Mouse (Mus musculus) hindbrain, embryonic 14.5 days (tissue): ENCODE data around the gene Sfi1. TPM values are rescaled to one million over a fixed set of nuclear protein-coding genes. Genes with fewer than 3 reads are reported as not detected.
A peak's percentile ranks its signal among the peaks of the same experiment; 100 is the strongest.
"Not testable (repeated sequence)": the region's sequence is repeated elsewhere in the genome, so short reads cannot be mapped to it uniquely, and the experiment has no call there.

Experiments used
- ATAC-seq: fragments of 200-750 bp; cut with Nextera tagmentation; 2 replicates; pipeline ENCODE4 v1.8.0; 2017; ENCODE audit warnings: moderate number of reproducible peaks, mild to moderate bottlenecking, moderate TSS enrichment, moderate library complexity; ENCODE audit not compliant: low FRiP score
- DNase-seq: peaks from one replicate; pipeline ENCODE4 v3.0.0-alpha.2; 2015; ENCODE audit warnings: low spot score
- H3K27ac ChIP-seq: fragments of 300-500 bp; sonication (generic); 2 replicates; pipeline ENCODE4 v1.5.1; 2014; ENCODE audit warnings: mild to moderate bottlenecking, moderate library complexity
- H3K27me3 ChIP-seq: fragments of 300-500 bp; sonication (generic); 2 replicates; pipeline ENCODE4 v1.6.1; 2014; ENCODE audit warnings: mild to moderate bottlenecking, low read length, mixed read lengths; ENCODE audit not compliant: control insufficient read depth, insufficient read depth
- H3K36me3 ChIP-seq: fragments of 300-500 bp; sonication (generic); replicated peaks from 2 replicates; pipeline ENCODE4 v1.6.1; 2014; ENCODE audit not compliant: control insufficient read depth, insufficient read depth
- H3K4me1 ChIP-seq: fragments of 300-500 bp; sonication (generic); replicated peaks from 2 replicates; pipeline ENCODE4 v1.6.1; 2014; ENCODE audit warnings: antibody characterized with exemption, low read length, mixed read lengths; ENCODE audit not compliant: control insufficient read depth, insufficient read depth
- H3K4me2 ChIP-seq: fragments of 300-500 bp; sonication (generic); replicated peaks from 2 replicates; pipeline ENCODE4 v1.6.1; 2014; ENCODE audit warnings: mild to moderate bottlenecking, moderate library complexity
- H3K4me3 ChIP-seq: fragments of 300-500 bp; sonication (generic); replicated peaks from 2 replicates; pipeline ENCODE4 v1.5.1; 2014; ENCODE audit warnings: mild to moderate bottlenecking, low read length
- H3K9ac ChIP-seq: fragments of 300-500 bp; sonication (generic); 2 replicates; pipeline ENCODE4 v1.6.1; 2014
- H3K9me3 ChIP-seq: fragments of 300-500 bp; sonication (generic); 2 replicates; pipeline ENCODE4 v1.6.1; 2016; ENCODE audit warnings: low read length; ENCODE audit not compliant: control insufficient read depth
- WGBS: fragments of 180-500 bp; shearing (Covaris S2); extraction: QIAGEN DNeasy Blood & Tissue Kit; methylation state at CpG from one replicate; pipeline ENCODE4 v1.1.7; 2014; 5-methylcytosine and 5-hydroxymethylcytosine counted together
- polyA plus RNA-seq: library from polyadenylated mRNA; unstranded; fragments of >200 nt; fragmentation: Nextera tagmentation; extraction: Ambion mirVana; gene quantifications from 2 replicates; pipeline ENCODE4 v1.2.1, GENCODE M21; 2014

Gene Sfi1
- polyA plus RNA-seq, 1 experiment from 2014 or later, result 11.3 TPM

DNA sequence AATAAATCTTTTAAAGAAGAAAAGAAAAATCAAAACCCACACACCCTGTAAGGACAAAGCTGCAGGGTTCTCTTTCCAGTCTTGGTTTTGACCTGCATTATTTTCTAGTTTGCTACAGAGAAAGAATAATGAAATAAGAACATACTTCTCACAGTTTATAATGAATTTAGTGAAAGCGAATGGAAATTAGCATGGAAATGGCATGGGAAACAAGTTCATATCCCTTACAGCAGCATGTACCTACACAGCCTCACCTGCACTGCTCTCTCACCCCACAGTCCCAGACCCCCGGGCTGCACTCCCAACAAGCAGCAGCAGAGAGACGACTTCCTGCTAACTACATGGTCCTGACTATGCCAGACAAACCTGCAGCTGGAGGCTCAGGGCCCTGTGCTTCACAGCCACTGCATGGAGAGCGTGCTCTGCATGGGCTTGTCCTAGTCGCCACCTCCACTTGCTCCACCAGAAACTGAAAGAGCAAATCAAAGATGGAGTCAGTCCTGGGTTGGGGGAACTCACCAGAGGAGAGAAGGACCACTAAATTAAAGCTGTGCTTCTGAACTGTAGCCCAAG is 28.0 kb downstream of the Sfi1 start:
- not testable (repeated sequence) for H3K4me2 ChIP-seq, H3K4me3 ChIP-seq, H3K9ac ChIP-seq, H3K4me1 ChIP-seq, H3K27ac ChIP-seq, H3K27me3 ChIP-seq, H3K36me3 ChIP-seq
- DNase-seq, result peak; percentile 32
- H3K9me3 ChIP-seq, result peaks cover 12% of the 10 kb centered on the region
- WGBS, result 89% methylated on average over 3 of the region's 5 CpGs
- ATAC-seq, result peak; percentile 28

DNA sequence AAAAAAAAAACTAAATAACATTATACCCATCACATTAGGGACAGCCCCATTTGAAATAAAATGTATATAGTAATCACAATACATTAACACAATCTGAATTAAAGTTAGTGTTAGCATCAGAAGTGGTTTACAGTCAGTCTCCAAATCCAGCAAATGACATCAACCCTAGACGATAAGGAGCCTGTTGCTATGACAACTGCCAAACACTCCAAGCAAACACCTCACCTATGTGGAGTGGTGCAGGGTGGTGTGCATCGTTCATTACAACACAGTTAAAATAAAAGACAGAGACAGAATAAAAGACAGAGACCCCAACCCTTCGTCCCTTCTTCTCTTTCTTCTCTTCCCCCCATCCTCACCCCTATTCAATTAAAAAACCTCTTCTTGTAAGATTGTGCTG is 29.6 kb downstream of the Sfi1 start:
- not testable (repeated sequence) for ATAC-seq

DNA sequence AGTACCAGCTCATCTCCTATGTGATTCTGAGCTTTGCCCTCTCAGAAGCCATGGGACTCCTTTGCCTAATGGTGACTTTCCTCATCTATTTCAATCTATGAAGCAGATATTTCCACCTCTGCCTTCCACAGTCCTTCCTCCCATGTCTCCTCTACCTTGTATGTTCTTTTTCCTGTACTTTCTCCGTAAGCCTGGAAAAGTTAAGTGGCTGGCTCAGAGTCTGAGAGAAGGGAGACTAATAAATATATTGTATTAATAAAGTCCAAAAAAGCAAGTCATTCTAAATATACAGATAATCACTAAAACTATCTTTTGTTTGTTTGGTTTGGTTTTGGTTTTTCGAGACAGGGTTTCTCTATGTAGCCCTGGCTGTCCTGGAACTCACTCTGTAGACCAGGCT is 30.1 kb downstream of the Sfi1 start:
- WGBS, result 90% methylated on average over 2 of the region's 2 CpGs
- not testable (repeated sequence) for DNase-seq

More for the DNA sequence above, 29.6 kb downstream of the Sfi1 start:
- H3K9me3 ChIP-seq, result peaks cover 12% of the 10 kb centered on the region
- H3K9ac ChIP-seq, DNase-seq, H3K4me2 ChIP-seq, H3K4me3 ChIP-seq, H3K4me1 ChIP-seq, H3K27me3 ChIP-seq, H3K27ac ChIP-seq, H3K36me3 ChIP-seq: not testable (repeated sequence)
- 65% methylated on average over 3 of the region's 3 CpGs for WGBS

DNA sequence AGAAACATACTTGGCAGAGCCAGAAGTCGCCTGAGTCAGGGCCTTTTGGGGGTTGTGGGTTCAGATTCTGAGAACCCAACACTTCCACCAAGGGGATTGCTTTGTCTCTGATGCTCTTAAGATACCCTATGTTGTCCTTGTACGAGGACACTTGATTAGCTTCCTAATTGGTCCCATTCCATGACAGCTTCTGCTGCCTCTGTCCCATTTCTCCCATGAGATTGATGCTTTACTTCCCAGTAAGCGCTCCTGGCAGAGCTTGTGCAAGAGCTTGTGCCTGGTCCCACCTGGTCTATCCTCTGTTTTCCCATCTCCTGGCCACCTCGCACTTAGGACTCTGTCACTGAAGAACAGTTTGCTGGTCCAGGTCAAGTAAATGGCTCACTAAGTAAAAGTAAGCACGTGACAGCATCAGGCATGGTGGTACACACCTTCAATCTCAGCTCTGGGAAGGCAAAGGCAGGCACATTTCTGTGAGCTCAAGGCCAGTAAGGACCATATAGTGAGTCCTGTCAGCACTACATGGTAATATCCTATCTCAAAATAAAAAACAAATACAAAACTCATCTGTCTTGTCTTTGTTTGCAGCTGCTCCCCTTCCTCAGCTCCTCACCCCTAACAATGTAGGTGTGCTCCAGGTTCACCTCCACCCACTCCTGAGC is 30.9 kb downstream of the Sfi1 start:
- H3K9ac ChIP-seq, H3K36me3 ChIP-seq, H3K4me2 ChIP-seq, H3K27me3 ChIP-seq, H3K4me3 ChIP-seq, H3K4me1 ChIP-seq, DNase-seq, H3K27ac ChIP-seq: not testable (repeated sequence)
- ATAC-seq, result peak; percentile 53
- WGBS, result 60% methylated on average over 5 of the region's 5 CpGs
- H3K9me3 ChIP-seq, result peaks cover 16% of the 10 kb centered on the region

More for the DNA sequence above, 30.1 kb downstream of the Sfi1 start:
- not testable (repeated sequence) for H3K36me3 ChIP-seq, H3K4me2 ChIP-seq, H3K27me3 ChIP-seq, H3K4me1 ChIP-seq, H3K4me3 ChIP-seq, H3K27ac ChIP-seq, ATAC-seq, H3K9ac ChIP-seq
- H3K9me3 ChIP-seq, result peaks cover 13% of the 10 kb centered on the region

DNA sequence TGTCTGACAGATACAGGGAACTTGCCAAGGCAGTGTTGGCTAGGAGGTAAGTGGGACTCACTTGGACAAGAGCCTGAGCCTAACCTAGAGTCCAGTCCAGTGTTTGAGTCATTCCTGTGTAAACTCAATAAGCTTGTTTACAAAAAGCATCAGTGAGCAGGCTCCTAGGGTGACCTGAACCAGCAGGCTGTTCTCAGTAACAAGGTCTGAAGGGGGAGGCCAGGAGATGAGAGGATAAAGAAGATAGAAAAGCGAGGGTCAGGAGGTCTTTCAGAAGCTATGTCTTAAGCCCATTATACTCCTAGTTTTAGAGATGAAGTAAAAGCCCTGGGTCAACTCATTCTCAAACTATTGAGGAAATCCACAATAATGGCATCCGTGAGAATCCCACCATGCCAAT is 31.9 kb downstream of the Sfi1 start:
- H3K4me1 ChIP-seq, ATAC-seq, DNase-seq, H3K36me3 ChIP-seq, H3K4me3 ChIP-seq, H3K27me3 ChIP-seq, H3K9ac ChIP-seq, H3K27ac ChIP-seq, H3K4me2 ChIP-seq: not testable (repeated sequence)
- H3K9me3 ChIP-seq, result peaks cover 16% of the 10 kb centered on the region
- 61% methylated on average over 1 of the region's 2 CpGs for WGBS

DNA sequence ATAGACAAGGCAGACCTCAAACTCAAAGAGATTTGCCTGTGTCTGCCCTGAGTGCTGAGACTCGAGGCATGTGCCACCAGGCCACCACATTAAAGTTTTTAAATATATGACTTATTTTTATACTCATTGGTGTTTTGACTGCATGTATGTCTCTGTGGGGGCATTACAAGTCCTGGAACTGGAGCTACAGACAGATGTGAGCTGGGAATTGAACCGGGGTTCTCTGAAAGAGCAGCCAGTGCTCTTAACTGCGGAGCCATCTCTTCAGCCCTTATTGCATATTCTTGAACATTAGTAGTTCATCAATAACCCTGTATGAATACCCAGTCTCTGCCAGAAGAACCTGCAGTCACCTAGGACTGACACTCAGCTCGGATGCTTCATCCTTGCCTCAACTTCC is 34.5 kb downstream of the Sfi1 start:
- not testable (repeated sequence) for H3K4me2 ChIP-seq, H3K27me3 ChIP-seq, H3K36me3 ChIP-seq, ATAC-seq, DNase-seq, H3K4me1 ChIP-seq, H3K9ac ChIP-seq, H3K27ac ChIP-seq, H3K4me3 ChIP-seq
- WGBS, result 91% methylated on average over 4 of the region's 4 CpGs
- H3K9me3 ChIP-seq, result peaks cover 16% of the 10 kb centered on the region

DNA sequence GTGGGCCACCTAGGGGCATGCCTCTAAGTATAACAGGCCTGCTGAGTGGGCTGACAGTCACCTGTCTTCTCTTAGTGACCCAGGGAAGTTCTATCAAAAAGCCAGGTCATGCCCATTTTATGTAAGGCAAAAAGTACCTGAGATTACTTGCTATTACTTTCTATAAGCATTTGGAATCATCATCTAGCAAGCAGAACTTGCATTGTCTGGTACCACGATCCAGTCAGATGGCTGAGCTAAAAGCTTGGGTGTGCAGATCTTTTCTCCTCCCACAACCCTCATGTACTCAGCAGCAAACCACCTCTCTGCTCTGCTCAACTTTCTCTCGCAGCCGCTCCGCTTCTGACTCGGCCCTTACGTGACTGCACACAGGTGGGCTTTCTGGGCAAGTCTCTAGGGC is 35.3 kb downstream of the Sfi1 start:
- WGBS, result 91% methylated on average over 6 of the region's 6 CpGs
- H3K9me3 ChIP-seq, result peaks cover 17% of the 10 kb centered on the region
- ATAC-seq, DNase-seq, H3K27ac ChIP-seq, H3K4me3 ChIP-seq, H3K27me3 ChIP-seq, H3K9ac ChIP-seq, H3K36me3 ChIP-seq, H3K4me2 ChIP-seq, H3K4me1 ChIP-seq: not testable (repeated sequence)

DNA sequence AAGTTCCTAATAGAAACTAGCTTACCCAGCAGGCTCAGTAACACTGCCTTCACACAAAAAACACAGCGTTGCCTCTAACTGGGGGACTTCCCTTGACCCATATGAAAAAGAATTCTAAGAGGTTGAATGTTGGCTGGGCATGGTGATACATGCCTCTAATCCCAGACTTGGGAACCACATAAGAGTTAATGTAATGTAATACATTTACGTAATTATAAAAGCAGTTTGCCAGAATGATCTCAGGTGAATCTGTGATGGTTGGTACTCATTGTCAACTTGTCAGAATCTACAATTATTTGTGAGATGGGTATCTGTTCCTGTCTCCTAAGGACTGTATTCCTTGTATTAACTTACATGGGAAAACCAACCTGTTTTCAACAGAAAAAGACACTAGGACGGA is 36.3 kb downstream of the Sfi1 start:
- not testable (repeated sequence) for H3K4me2 ChIP-seq, H3K4me1 ChIP-seq, H3K9ac ChIP-seq, H3K27me3 ChIP-seq, H3K27ac ChIP-seq, DNase-seq, H3K36me3 ChIP-seq, H3K4me3 ChIP-seq
- peaks cover 12% of the 10 kb centered on the region for H3K9me3 ChIP-seq
- 92% methylated on average over 2 of the region's 3 CpGs for WGBS
- peak; percentile 7; the same call in 1 of the 2 replicates for ATAC-seq

DNA sequence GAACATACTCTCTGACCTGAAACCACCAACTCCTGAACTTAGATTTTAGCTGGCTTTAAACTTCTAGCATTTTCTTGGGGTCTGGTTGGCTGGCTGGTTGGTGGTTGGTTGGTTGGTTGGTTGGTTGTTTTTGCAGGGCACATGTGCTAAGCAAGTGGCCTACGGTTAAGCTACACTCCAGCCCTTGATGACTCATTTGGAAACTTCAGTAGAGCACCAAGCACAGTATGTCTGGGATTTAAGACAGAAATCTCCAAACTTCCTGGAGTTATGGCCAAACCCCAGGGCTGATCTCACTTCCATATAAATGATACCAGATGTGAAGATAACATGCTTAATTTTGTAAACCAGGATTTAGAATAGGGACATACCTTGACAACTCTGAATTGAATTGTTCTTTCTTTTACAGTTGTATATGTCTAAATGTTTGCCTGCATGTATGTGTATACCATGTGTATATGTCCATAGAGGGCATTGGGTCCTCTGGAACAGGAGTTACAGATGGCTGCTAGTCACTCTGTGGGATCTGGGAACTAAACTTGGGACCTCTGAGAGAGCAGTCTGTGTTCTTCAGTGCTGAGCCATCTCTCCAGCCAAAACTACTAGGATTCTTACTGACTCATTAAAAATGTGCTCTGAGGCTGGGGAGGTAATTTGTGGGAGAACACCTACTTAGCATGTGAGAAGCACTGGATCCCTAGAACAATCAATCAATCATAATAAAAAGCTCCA is 39.4 kb downstream of the Sfi1 start:
- H3K27ac ChIP-seq, H3K4me1 ChIP-seq, H3K4me2 ChIP-seq, H3K4me3 ChIP-seq, H3K36me3 ChIP-seq, H3K9ac ChIP-seq, H3K27me3 ChIP-seq: not testable (repeated sequence)
- H3K9me3 ChIP-seq, result peaks cover 20% of the 10 kb centered on the region
- WGBS, result 79% methylated on average over 1 of the region's 1 CpGs
- DNase-seq (peak; percentile 29), ATAC-seq (peak; percentile 63)
